Mouse (Mus musculus): ENCODE measurements around the gene Grid1.

DNA sequence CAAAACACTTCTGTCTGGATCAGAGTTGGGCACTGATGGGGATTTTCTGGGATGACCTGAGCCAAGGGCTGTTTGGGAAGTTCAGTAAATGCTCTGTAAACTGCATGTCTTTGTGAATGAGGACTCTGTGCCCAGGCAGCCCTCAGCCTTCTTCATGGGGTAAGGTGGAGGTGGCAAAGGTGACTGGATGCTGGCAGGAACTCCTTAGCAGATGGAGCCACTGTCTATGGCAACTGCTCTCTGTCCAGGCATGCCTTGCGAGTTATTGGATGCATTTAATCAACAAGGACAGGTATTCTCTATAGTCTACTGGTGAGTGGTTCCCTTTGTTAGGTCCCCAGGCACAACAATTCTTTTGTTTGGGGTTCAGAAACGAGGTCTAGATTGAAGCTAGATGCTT lies 85.8 kb downstream of the Grid1 start:
- TF ChIP-seq CTCF (IDR thresholded peaks at IDR 0.05) (no peak), EP300 (IDR thresholded peaks at IDR 0.05) (no peak)

All from lung, postnatal 0 days (tissue).